Comparison of ENCODE assay signal across 16 mouse cellular contexts in genomic region chr4:65673418-65673933, GRCm38 (mm10).
"Had no signal": no experiment of that assay in that cellular context is flagged by ENCODE, and none has a peak within 500 bp of the region (broad histone marks: within the 10 kb centered on the region; RNA-seq: fewer than 3 reads in every experiment).

No protein-coding gene starts in this region.

- DNase-seq: kidney, postnatal 10 days; kidney, postnatal 36 days; layer of hippocampus, postnatal 36 days; liver, embryonic 13.5 days; lung, adult 2 months; lung, postnatal 14 days; lung, postnatal 4 days; right cerebral cortex, postnatal 25 days; spleen, adult 18-20 months; thymus, postnatal 25 days had no signal

- H3K9me3 ChIP-seq: liver, embryonic 13.5 days; midbrain, embryonic 15.5 days; neural tube, embryonic 12.5 days; neural tube, embryonic 15.5 days; stomach, embryonic 15.5 days had no signal

- ATAC-seq: midbrain, embryonic 15.5 days had no signal

- H3K27me3 ChIP-seq: liver, embryonic 13.5 days; midbrain, embryonic 15.5 days; neural tube, embryonic 12.5 days; neural tube, embryonic 15.5 days; stomach, embryonic 15.5 days had no signal

- H3K27ac ChIP-seq: left cerebral cortex, adult 2 months; liver, embryonic 13.5 days; midbrain, embryonic 15.5 days; neural tube, embryonic 12.5 days; neural tube, embryonic 15.5 days had no signal

- H3K4me2 ChIP-seq: liver, embryonic 13.5 days; midbrain, embryonic 11.5 days; midbrain, embryonic 15.5 days; neural tube, embryonic 12.5 days; neural tube, embryonic 15.5 days; stomach, embryonic 15.5 days had no signal

- H3K4me3 ChIP-seq: left cerebral cortex, adult 2 months; liver, embryonic 13.5 days; midbrain, embryonic 15.5 days; neural tube, embryonic 12.5 days; neural tube, embryonic 15.5 days; stomach, embryonic 15.5 days had no signal

- H3K4me1 ChIP-seq: liver, embryonic 13.5 days; neural tube, embryonic 12.5 days; neural tube, embryonic 15.5 days; stomach, embryonic 15.5 days had no signal

- H3K9ac ChIP-seq: liver, embryonic 13.5 days; midbrain, embryonic 15.5 days; neural tube, embryonic 12.5 days; neural tube, embryonic 15.5 days; stomach, embryonic 15.5 days had no signal

- H3K36me3 ChIP-seq: liver, embryonic 13.5 days; midbrain, embryonic 15.5 days; neural tube, embryonic 12.5 days; neural tube, embryonic 15.5 days; stomach, embryonic 15.5 days had no signal
